Mouse (Mus musculus) kidney, adult 18-20 months (tissue): ENCODE measurements around the gene Cryge.

Source experiments
- DNase-seq: peaks from one replicate; pipeline ENCODE4 v3.0.0; 2021

Gene Cryge

GRCm38 (mm10) chr1:65010153-65010552 lies 40.8 kb downstream of the Cryge start:
- peak; percentile 55 for DNase-seq

DNA sequence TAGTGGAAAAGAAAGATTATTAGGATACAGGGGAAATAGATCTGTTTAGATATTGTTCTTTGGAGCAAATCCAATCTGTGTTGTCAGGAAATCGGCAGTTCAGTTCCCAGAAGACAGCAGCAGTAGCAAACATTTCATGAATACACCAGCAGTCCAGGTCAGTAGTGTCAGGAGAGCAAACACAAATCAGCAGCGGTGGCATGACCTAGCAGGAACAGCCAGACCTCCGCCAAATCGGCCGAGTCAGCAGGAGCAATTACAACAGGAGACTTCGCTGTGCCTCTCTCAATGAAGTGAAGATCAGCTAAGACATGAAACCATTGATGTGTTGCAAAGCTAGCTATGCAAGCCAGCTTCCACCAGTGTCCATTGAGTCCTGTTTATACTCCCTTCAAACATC lies 45.4 kb downstream of the Cryge start:
- no peak for DNase-seq

DNA sequence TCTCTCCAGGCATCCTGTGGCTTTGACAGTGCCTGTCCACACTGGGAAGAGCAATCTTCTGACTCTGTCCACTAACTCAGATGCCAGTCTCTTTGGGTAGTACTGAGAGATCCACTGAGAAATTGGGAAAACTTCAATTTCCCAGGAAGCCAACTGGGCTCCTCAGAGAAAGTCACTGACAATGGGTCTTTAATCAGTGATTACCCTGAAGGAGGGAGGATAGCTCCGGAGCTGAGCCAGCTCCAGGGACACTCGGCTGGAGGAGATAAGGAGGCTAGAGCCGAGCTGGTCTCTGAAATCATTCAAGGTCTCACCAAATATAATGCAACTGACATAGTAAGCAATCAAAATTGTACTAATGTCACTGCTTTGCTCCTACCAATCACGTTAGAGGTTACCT lies 46.4 kb downstream of the Cryge start:
- no peak for DNase-seq
